Mouse (Mus musculus): Measurements from ENCODE around the gene Maco1.

GRCm38 (mm10) chr4:134838221-134838620 lies 14.9 kb downstream of the Maco1 start:
- TF ChIP-seq CTCF (IDR thresholded peaks at IDR 0.05; ENCODE audit: low read depth, low read length) (no peak), POLR2A (IDR thresholded peaks at IDR 0.05; ENCODE audit: extremely low read depth, insufficient read depth, low read length) (no peak)
